Mouse (Mus musculus): ENCODE data around the gene Galr3. TPM values are rescaled to one million over a fixed set of nuclear protein-coding genes. Genes with fewer than 3 reads are reported as not detected.

The Galr3 gene
- total RNA-seq, 2 experiments from 2014 or later = 0.36 to 0.45 TPM

- no peak for DNase-seq (ENCODE audit: extremely low spot score in 1 of 2, low spot score in 2 of 2)
- intact Hi-C loops (cut with DNase I) = no loop called here
Measured at GRCm38 (mm10) chr15:79048186-79048585, 6.5 kb downstream of the Galr3 start.

- no peak for DNase-seq (ENCODE audit: extremely low spot score in 1 of 2, low spot score in 2 of 2)
- intact Hi-C loops (cut with DNase I) = no loop called here
Measured at GRCm38 (mm10) chr15:79050160-79050845, 8.6 kb downstream of the Galr3 start.

DNA sequence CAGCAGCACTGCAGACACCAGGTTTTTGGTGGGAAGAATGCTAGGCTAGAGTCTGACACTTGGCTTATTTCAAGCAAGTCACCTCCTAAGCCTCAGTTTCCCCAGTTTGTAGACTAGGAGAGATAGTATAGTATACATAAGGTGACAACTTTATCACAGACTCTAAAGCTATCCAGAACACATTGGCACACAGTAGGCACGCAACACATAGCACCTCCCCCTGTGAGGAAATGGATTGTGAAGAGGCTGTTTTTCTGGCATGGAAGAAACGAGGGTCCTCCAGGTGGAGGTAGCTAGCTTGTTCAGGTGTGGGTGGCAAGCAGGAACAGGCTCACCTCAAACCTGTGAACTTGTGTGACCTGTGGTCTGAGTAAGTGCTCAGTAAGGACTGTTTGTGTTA lies 9.3 kb downstream of the Galr3 start:
- intact Hi-C loops (cut with DNase I) = no loop called here

DNA sequence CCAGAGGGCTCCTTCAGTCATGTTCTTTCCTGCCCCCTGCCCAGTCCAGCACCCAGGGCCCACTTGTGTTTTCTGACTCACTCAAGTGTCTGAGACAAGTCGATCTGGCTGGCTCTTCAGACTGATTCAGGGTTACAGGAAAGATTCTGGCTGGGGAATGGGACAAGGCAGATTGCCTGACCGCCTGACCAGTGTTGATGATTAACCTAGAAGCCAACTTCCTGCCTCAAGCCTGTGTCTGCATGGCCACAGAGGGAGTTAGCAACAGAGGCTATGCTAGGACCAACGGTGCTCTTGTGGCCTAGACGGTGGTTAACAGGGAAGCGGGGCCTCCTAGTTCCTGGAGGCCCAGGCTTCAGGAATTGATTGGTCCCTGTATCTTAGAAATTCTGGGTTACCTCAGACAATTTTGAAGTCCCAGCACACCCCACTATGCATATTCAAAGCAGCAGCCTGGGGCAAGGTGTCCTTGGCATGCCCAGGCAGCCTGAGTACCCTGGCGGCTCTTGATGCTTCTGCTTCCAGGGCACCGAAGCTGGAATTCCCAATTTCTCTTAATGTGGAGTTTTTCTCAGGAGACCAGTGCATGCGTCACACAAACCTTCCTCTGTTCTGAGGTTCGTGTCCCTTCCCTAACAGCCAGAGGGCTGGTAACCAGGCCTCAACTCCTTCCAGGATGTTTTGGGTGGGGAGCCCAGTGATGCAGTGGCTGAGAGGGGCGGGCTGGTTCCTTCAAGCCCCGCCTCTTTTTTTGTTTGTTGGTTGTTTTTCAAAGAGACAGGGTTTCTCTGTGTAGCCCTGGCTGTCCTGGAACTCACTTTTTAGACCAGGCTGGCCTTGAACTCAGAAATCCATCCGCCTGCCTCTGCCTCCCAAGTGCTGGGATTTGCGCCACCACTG lies 10.0 kb downstream of the Galr3 start:
- intact Hi-C loops (cut with DNase I) = no loop called here
- no peak for DNase-seq (ENCODE audit: extremely low spot score in 1 of 2, low spot score in 2 of 2)

More for the DNA sequence above, 9.3 kb downstream of the Galr3 start:
- DNase-seq (ENCODE audit: extremely low spot score in 1 of 2, low spot score in 2 of 2) = no peak

DNA sequence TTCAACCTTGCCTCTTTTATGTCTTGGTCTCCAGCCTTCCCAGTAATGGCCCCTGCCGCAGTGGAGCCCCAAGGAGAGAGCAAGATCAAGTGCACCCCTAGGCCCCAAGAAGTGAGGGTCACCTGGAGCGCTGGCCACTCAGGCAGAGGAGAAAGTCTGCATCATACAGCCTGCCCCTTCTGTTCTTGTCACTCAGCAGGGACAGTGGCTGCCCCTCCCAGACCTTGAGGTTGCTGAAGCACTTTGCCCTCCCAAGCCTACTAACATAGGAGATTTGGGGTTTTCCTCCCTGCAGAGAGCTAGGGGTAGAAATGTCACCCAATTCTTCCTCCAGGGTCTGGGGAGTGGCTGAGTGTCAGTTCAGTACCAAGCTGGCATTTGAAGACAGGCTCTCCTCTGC lies 10.7 kb downstream of the Galr3 start:
- intact Hi-C loops (cut with DNase I) = no loop called here
- no peak for DNase-seq (ENCODE audit: extremely low spot score in 1 of 2, low spot score in 2 of 2)

DNA sequence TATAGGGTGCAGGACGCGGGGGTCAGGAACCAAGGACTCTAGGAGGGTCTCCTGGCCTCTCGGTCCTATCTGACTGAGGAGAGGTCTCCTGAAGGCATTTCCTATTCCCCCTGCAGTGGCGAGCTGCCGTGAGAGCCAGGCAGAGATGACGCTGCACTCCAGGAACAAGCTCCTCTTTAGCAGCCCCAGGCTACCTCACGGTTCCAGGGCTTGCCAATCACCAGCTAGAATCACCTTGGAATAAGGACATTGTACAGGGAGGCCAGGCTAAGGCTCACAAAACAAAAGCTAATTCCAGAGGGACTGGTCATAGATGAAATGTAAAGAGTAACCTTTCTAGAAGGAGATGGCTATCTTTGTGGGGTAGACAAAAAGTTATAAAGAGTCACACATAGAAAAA lies 14.9 kb downstream of the Galr3 start:
- intact Hi-C loops (cut with DNase I) = no loop called here
- no peak for DNase-seq (ENCODE audit: extremely low spot score in 1 of 2, low spot score in 2 of 2)

GRCm38 (mm10) chr15:79057850-79058249 lies 16.2 kb downstream of the Galr3 start:
- no peak for DNase-seq (ENCODE audit: extremely low spot score in 1 of 2, low spot score in 2 of 2)
- intact Hi-C loops (cut with DNase I) = no loop called here

GRCm38 (mm10) chr15:79060887-79061565 lies 19.3 kb downstream of the Galr3 start:
- no peak for DNase-seq (ENCODE audit: extremely low spot score in 1 of 2, low spot score in 2 of 2)
- intact Hi-C loops (cut with DNase I) = no loop called here

DNA sequence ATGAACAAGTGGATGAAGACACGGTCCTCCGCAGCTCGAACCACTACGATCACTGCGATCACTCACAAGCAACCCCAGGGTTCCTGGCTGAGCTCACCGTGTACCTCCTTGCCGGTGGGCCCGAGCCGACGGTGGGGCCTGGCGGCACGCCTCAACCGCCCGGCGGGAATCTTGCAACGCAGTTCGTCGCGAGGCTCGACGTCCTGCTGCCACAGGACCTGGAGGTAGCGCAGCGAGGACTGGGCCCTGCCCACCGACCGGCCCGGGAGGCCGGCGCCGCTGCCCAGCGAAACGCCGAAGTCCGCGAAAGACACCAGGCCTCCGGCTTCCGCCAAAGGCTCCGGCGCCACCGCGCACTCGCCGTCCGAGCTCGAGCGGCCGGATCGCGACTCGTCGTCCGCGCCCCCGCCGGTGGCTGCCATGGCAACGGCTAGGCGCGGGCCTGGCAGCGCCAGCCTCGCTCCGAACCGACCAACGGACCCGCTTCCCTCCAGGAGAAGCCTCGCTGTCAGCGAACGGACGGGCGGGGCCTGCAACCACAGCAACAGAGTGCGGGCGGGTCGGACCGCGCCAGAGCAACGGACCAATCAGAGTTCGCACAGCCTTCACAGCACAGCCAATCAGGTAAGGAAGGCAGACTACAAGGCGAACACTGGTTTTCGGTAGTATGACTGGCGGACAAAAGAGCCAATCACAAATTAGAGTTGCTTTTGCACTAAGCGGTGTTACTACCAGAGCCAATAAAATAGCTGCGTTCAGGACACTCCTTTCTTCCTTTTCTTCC lies 20.9 kb downstream of the Galr3 start, which contains the start of gene Ankrd54:
Ankrd54 (minus strand) TSS at position 518 of the 784 bp plus-strand sequence.
- DNase-seq (ENCODE audit: extremely low spot score in 1 of 2, low spot score in 2 of 2) = peak; percentile 99 to 100
- intact Hi-C loops (cut with DNase I) = no loop called here

GRCm38 (mm10) chr15:79063160-79063740 lies 21.6 kb downstream of the Galr3 start:
- intact Hi-C loops (cut with DNase I) = no loop called here
- no peak for DNase-seq (ENCODE audit: extremely low spot score in 1 of 2, low spot score in 2 of 2)

GRCm38 (mm10) chr15:79065086-79065770 lies 23.5 kb downstream of the Galr3 start:
- intact Hi-C loops (cut with DNase I) = no loop called here
- DNase-seq (ENCODE audit: extremely low spot score in 1 of 2, low spot score in 2 of 2) = no peak

GRCm38 (mm10) chr15:79066276-79066675 lies 24.6 kb downstream of the Galr3 start:
- intact Hi-C loops (cut with DNase I) = no loop called here
- no peak for DNase-seq (ENCODE audit: extremely low spot score in 1 of 2, low spot score in 2 of 2)

- intact Hi-C loops (cut with DNase I) = no loop called here
- DNase-seq (ENCODE audit: extremely low spot score in 1 of 2, low spot score in 2 of 2) = no peak
Measured at GRCm38 (mm10) chr15:79067631-79068030, 25.9 kb downstream of the Galr3 start.

GRCm38 (mm10) chr15:79068416-79068815 lies 26.7 kb downstream of the Galr3 start:
- no peak for DNase-seq (ENCODE audit: extremely low spot score in 1 of 2, low spot score in 2 of 2)
- intact Hi-C loops (cut with DNase I) = no loop called here

DNA sequence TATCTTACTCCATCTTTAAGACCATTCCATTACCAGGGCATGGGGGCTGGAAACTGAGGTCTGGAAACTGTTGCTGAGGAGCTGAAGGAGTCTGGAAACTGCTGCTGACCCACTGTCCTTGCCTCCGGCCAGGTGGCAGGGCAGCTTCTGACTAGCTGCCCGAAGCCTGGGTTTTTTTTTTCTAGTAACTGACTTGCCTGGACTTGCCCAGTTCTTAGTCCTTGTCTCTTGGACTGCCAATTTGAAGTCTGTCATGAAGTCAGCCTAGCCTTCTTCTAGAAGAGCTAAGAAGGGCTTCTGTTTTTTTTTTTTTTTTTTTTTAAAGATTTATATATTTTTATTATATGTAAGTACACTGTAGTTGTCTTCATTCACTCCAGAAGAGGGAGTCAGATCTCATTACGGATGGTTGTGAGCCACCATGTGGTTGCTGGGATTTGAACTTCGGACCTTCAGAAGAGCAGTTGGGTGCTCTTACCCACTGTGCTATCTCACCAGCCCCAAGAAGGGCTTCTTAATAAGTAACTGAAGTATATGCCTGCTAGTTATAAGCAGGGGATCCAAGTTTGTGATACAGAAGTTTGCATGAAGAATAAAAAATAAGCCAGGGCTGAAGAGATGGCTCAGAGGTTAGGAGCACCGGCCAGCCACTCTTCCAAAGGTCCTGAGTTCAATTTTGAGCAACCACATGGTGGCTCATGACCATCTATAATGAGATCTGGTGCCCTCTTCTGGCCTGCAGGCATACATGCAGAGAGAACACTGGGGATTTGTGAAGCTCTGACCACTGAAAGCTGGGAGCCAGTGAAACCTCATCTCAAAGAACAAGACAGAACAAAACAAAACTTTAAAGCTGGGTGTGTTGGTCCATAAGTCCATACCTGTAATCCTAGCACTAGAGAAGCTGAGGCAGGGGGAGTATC lies 29.7 kb downstream of the Galr3 start:
- intact Hi-C loops (cut with DNase I) = loop anchor here (5.0 kb wide), 1 partner anchor 34 kb away; no protein-coding TSS in a partner anchor
- peak in 1 of 2 experiments; percentile 37 for DNase-seq (ENCODE audit: extremely low spot score in 1 of 2, low spot score in 2 of 2)

DNA sequence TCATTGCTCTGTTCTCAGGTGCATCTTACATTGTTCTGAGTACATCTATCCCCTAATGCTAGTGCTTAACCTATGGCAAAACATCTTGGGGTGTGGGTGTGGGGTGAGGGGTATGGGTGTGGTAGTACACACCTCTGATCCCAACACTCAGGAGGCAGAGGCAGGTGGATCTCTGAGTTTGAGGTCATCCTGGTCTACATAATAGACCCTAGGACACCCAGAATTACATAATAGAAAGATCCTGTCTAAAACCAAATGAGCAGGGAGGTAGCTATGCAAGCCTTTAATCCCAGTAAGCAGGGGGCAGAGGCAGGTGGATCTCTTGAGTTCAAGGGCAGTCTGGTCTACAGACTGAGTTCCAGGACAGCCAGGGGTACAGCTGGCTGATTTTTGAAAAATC lies 32.1 kb downstream of the Galr3 start:
- intact Hi-C loops (cut with DNase I) = loop anchor here (5.0 kb wide), 1 partner anchor 36 kb away; no protein-coding TSS in a partner anchor
- no peak for DNase-seq (ENCODE audit: extremely low spot score in 1 of 2, low spot score in 2 of 2)

DNA sequence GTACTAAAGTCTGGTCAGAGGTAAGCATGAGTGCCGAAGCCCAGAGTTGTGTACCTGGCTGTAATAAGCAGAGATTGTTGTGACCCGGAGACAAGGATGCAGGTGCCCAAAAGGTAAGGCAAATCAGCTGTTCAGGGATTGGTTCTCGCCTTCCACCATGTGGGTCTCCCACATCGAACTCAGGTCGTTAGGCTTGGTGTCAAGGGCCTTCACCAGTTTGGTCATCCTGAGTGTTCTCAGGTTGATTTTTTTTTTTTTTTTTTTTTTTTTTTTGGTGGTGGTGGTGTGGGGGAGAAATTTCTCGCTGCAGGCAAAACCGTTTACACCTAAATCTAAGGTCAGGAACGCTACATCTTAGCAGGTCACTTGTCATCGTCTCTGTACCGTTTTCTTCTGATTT lies 32.8 kb downstream of the Galr3 start:
- intact Hi-C loops (cut with DNase I) = loop anchor here (5.0 kb wide), 1 partner anchor 37 kb away; no protein-coding TSS in a partner anchor
- no peak for DNase-seq (ENCODE audit: extremely low spot score in 1 of 2, low spot score in 2 of 2)

Data from left cerebral cortex, postnatal 10 days (tissue).